Mouse (Mus musculus) heart, adult 2 months (tissue): ENCODE measurements around the gene Taar8c.

Experiments
- CTCF ChIP-seq: fragments of 200-600 bp; IDR thresholded peaks from 2 replicates; pipeline ENCODE4 v1.8.1; 2022; ENCODE audit warnings: antibody characterized with exemption, mild to moderate bottlenecking, moderate library complexity
- POLR2A ChIP-seq: fragments of 200-500 bp; IDR thresholded peaks from 2 replicates; pipeline ENCODE4 v1.6.1; 2011; ENCODE audit warnings: mild to moderate bottlenecking, low read depth, low read length, control low read depth; ENCODE audit not compliant: insufficient read depth

DNA sequence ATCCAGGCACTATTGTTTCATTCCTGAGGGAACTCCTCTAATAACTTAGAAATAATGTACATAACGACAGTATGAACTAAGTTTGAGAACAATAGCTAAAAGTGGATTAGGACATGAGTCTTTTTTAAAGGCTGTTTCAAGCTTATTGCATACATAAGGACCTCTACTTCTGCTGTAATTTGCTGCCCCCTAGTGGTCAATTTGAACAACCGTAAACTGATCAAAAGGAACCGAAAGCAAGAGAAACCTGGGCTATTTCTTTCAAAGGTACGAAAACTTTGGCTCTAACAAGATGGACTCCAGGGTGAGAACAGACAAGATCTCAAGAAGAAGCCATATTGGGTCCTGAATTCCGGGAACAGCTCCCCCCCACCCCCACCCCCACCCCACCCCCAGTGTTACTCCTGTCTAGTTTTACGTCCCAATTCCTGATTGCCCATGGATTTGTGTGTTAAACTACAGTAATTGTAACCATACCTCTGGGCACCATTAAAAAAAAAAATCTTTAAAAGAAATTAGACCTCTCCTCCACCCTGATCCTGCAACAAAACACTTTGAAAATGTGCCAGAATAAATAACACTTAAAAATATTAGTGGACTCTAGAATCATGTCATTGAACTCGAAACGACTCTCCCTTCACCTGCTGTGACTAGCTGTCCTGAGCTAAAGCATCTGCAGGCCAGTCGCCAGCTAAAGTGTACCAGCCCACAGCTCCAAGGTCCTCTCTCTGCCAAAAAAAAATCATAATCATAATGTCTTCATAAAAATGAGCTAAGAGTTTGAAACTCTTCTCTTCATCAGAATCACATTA is 29.9 kb upstream of the Taar8c start:
- TF ChIP-seq CTCF (peak; percentile 89), POLR2A (no peak)
